Mouse (Mus musculus) CD4-positive naive resting alpha-beta T cell, adult 76 days (primary cell): ENCODE results near the gene Otol1. TPM values are rescaled to one million over a fixed set of nuclear protein-coding genes. Genes with fewer than 3 reads are reported as not detected.

Source experiments
- total RNA-seq: library from RNA; stranded (reverse); gene quantifications from one replicate; pipeline ENCODE4 v1.2.4, GENCODE M21; 2023

The Otol1 gene
- not detected for total RNA-seq

DNA sequence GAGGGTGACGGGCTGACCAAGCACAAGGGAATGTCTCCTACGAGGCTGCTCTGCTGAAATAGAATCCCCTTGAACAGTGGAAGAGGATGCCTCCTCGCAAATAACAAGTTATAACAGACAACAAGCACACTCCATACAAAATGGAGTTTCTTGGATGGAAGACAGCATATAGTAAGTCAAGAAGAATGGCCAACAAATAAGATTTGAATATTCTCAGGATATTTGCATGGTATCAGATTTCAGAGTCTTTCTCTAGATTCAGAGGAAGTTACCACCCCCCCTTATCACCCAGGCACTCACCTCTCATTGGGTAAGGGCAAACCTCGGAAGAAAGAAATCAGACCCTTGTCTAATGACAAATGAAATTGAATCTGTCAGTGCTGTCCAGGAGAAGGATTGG is at the start of gene Otol1:
TSS of gene Otol1 (plus strand) at position 301 of the 400 bp plus-strand sequence.

Other genes with a start within 250 kb of the Otol1 start
- gene Sptssb, start 147.7 kb upstream of the Otol1 start, total RNA-seq: not detected